ENCODE assay signal across 8 mouse cellular contexts in the genomic region with DNA sequence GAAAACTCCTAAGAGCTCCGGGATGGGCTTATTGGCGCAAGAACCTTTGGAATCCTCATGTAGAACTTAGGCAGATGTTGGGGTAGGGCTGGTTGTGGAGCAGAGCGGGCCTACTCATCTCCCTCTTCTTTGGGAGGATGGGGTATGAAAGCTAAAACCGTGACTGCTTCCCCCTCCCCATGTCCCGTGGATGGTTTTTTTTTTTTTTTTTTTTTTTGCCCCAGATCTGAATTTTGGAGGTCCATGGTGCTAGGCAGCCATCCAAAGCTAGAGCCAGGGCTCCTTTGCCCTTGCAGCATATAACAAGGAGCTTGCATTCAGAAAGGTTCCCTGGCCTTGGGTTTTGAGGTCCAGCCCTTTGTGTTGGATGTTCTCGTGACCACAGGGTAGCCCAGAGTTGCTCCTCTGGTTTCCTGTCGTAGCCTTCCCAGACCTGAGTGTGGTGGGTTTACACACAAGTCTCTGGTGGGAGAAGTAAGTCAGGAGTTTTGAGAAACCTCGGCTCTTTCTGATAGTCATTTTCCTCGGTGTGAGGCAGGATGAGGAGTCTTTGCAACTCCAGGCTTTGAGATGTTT. TPM values are rescaled to one million over a fixed set of nuclear protein-coding genes. Genes with fewer than 3 reads are reported as not detected.
DNase-seq lines count a peak whose midpoint lies in the region; ATAC-seq and TF ChIP-seq lines count a peak whose summit lies in the region.

No protein-coding gene starts in this region.

- no peak for TF ChIP-seq POLR2A in kidney, adult 2 months (IDR thresholded peaks at IDR 0.05; ENCODE audit: low read depth, low read length)

- TF ChIP-seq CTCF in kidney, adult 2 months (conservative IDR thresholded peaks at IDR 0.05; ENCODE audit: insufficient read depth, insufficient read length, low read depth, low read length), result no peak

- no peaks in the 10 kb centered on the region for H3K27me3 ChIP-seq in kidney, adult 2 months (replicated peaks; ENCODE audit: control insufficient read depth, insufficient read depth, low read length)
- H3K27me3 ChIP-seq in hindbrain, embryonic 12.5 days, result no peaks in the 10 kb centered on the region
- no peaks in the 10 kb centered on the region for H3K27me3 ChIP-seq in midbrain, embryonic 15.5 days (replicated peaks)

- H3K27ac ChIP-seq in kidney, adult 2 months (ENCODE audit: insufficient read depth, low read depth, low read length), result peak overlapping the region; percentile 78; the same call in 1 of the 2 replicates
- 0 out of 2 replicates have a peak overlapping the region, but pooled peaks have one; percentile 97 for H3K27ac ChIP-seq in hindbrain, embryonic 12.5 days
- no peak overlapping the region for H3K27ac ChIP-seq in midbrain, embryonic 15.5 days

- H3K36me3 ChIP-seq in kidney, adult 2 months (ENCODE audit: control insufficient read depth, insufficient read depth, low read length), result no peaks in the 10 kb centered on the region
- H3K36me3 ChIP-seq in hindbrain, embryonic 12.5 days, result peaks cover 31% of the 10 kb centered on the region
- H3K36me3 ChIP-seq in midbrain, embryonic 15.5 days (replicated peaks), result no peaks in the 10 kb centered on the region

- H3K4me2 ChIP-seq in hindbrain, embryonic 12.5 days (replicated peaks), result peak overlapping the region; percentile 91
- peak overlapping the region; percentile 92 for H3K4me2 ChIP-seq in midbrain, embryonic 15.5 days

- H3K9me3 ChIP-seq in hindbrain, embryonic 12.5 days (replicated peaks), result no peaks in the 10 kb centered on the region
- no peaks in the 10 kb centered on the region for H3K9me3 ChIP-seq in midbrain, embryonic 15.5 days

- peak overlapping the region; percentile 98 for H3K4me3 ChIP-seq in kidney, adult 2 months (ENCODE audit: insufficient read depth, low read depth, low read length)
- peak overlapping the region; percentile 75 for H3K4me3 ChIP-seq in hindbrain, embryonic 12.5 days
- peak overlapping the region; percentile 91 for H3K4me3 ChIP-seq in midbrain, embryonic 15.5 days

- no peak for ATAC-seq in hindbrain, embryonic 12.5 days (ENCODE audit: low FRiP score)
- ATAC-seq in midbrain, embryonic 15.5 days (replicated peaks), result no peak

- WGBS in kidney, adult 2 months, result 24% methylated on average over 9 of the region's 9 CpGs
- 43% methylated on average over 9 of the region's 9 CpGs for WGBS in hindbrain, embryonic 12.5 days
- WGBS in midbrain, embryonic 15.5 days, result 37% methylated on average over 9 of the region's 9 CpGs

- peaks cover 12% of the 10 kb centered on the region for H3K4me1 ChIP-seq in kidney, adult 2 months (ENCODE audit: control insufficient read depth, insufficient read depth, low read length)
- H3K4me1 ChIP-seq in hindbrain, embryonic 12.5 days, result peaks cover 61% of the 10 kb centered on the region
- H3K4me1 ChIP-seq in midbrain, embryonic 15.5 days, result peaks cover 57% of the 10 kb centered on the region

- H3K9ac ChIP-seq in hindbrain, embryonic 12.5 days, result peak overlapping the region; percentile 99
- peak overlapping the region; percentile 98 for H3K9ac ChIP-seq in midbrain, embryonic 15.5 days

- DNase-seq in kidney, adult 2 months, result no peak
- no peak for DNase-seq in kidney, postnatal 14 days
- DNase-seq in NIH3T3 (ENCODE audit: low read depth), result peak; percentile 41
- no peak for DNase-seq in spleen, postnatal 36 days (ENCODE audit: low spot score in 2 of 2)
- no peak for DNase-seq in ovary, postnatal 10 days (ENCODE audit: low spot score)
- no peak for DNase-seq in urinary bladder, postnatal 14 days (ENCODE audit: low spot score)

RNA-seq across cellular contexts. Expression of a gene that starts 1.4 kb away (rescaled TPM):
- 33.1 and 38.2 TPM in 2 replicates for polyA plus RNA-seq in kidney, adult 2 months (2012; rRNA removed)
- polyA plus RNA-seq in hindbrain, embryonic 12.5 days (2016; fragmentation: Nextera tagmentation; extraction: Ambion mirVana), result 119 and 122 TPM in 2 replicates
- polyA plus RNA-seq in midbrain, embryonic 15.5 days (2015; fragmentation: Nextera tagmentation; extraction: Ambion mirVana), result 64.3 and 68.4 TPM in 2 replicates
